Mouse (Mus musculus) CH12.LX (cell line): Measurements from ENCODE around the gene Klf3.

Experiments
- CHD2 ChIP-seq: IDR thresholded peaks from 2 replicates; pipeline ENCODE4 v1.6.1; 2011; ENCODE audit warnings: low read length, improper control_type of control experiment
- CTCF ChIP-seq, 2 experiments: IDR thresholded peaks in 1 of 2; conservative IDR thresholded peaks in 1 of 2; 2 replicates each; pipeline ENCODE4 v1.5.1; 2011 to 2012; ENCODE audit warnings: low read depth in 2 of 2, low read length in 2 of 2, improper control_type of control experiment in 1 of 2, inconsistent platforms in 1 of 2, mild to moderate bottlenecking in 1 of 2, moderate library complexity in 1 of 2
- MAFK ChIP-seq: IDR thresholded peaks from 2 replicates; pipeline ENCODE4 v1.6.1; 2011; ENCODE audit warnings: low read length, improper control_type of control experiment; ENCODE audit not compliant: insufficient replicate concordance
- NRF1 ChIP-seq: IDR thresholded peaks from 2 replicates; pipeline ENCODE4 v1.6.1; 2014; ENCODE audit warnings: low read depth, mild to moderate bottlenecking, inconsistent platforms, low read length, improper control_type of control experiment, moderate library complexity
- POLR2A ChIP-seq: IDR thresholded peaks from 2 replicates; pipeline ENCODE4 v1.6.1; 2011; ENCODE audit warnings: low read depth, mild to moderate bottlenecking, improper control_type of control experiment, low read length
- RCOR1 ChIP-seq: conservative IDR thresholded peaks from 2 replicates; pipeline ENCODE4 v1.6.1; 2012; ENCODE audit warnings: low read depth, mild to moderate bottlenecking, inconsistent platforms, low read length, improper control_type of control experiment
- SMC3 ChIP-seq: IDR thresholded peaks from 2 replicates; pipeline ENCODE4 v1.6.1; 2011; ENCODE audit warnings: low read depth, low read length, improper control_type of control experiment
- USF2 ChIP-seq: conservative IDR thresholded peaks from 2 replicates; pipeline ENCODE4 v1.6.1; 2011; ENCODE audit warnings: low read depth, low read length, improper control_type of control experiment

DNA sequence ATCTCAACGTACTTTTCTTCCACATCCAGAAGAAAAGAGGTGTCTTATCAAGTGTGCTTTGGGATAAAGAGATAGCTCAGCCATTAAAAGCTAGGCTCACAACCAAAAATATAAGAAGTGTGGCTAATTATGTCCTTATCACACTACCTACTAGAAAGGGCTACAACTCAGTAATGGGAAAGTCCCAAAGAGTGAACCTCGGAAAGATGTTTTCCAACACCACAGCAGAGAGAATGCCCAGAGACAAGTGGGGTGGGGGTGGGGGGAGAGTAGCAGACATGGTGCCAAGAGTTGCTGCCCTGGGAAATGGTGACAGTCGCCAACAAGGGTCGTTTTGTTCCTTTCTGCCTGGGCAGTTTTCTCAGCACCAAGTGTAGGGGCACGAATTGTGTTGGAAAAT is 25.0 kb upstream of the Klf3 start:
- TF ChIP-seq CTCF (conservative IDR thresholded peaks at IDR 0.05 in 1 of 2, IDR thresholded peaks at IDR 0.05 in 1 of 2; ENCODE audit: low read depth in 2 of 2, low read length in 2 of 2) (no peak), USF2 (no peak), POLR2A (no peak), RCOR1 (no peak), SMC3 (no peak), NRF1 (no peak), MAFK (no peak), CHD2 (peak; percentile 64)
